In genomic region chr5:140383559-140383958, GRCm38 (mm10) we compare ENCODE assay signal across 8 mouse cellular contexts. TPM values are rescaled to one million over a fixed set of nuclear protein-coding genes. Genes with fewer than 3 reads are reported as not detected.
DNase-seq lines count a peak whose midpoint lies in the region; ATAC-seq lines count a peak whose summit lies in the region.

No protein-coding gene starts in this region.

- no peaks in the 10 kb centered on the region for H3K9me3 ChIP-seq in hindbrain, embryonic 10.5 days
- no peaks in the 10 kb centered on the region for H3K9me3 ChIP-seq in hindbrain, embryonic 16.5 days (ENCODE audit: control insufficient read depth, low read length)
- H3K9me3 ChIP-seq in kidney, embryonic 15.5 days (replicated peaks), result no peaks in the 10 kb centered on the region

- no peak overlapping the region for H3K4me2 ChIP-seq in hindbrain, embryonic 16.5 days (ENCODE audit: low read length)
- peak overlapping the region; percentile 18 for H3K4me2 ChIP-seq in kidney, embryonic 15.5 days

- peaks cover 42% of the 10 kb centered on the region for H3K4me1 ChIP-seq in hindbrain, embryonic 10.5 days (replicated peaks)
- H3K4me1 ChIP-seq in hindbrain, embryonic 16.5 days (ENCODE audit: control insufficient read depth, insufficient read depth, low read depth, low read length), result peaks cover 11% of the 10 kb centered on the region
- peaks cover 50% of the 10 kb centered on the region for H3K4me1 ChIP-seq in kidney, embryonic 15.5 days

- no peak for ATAC-seq in hindbrain, embryonic 16.5 days
- ATAC-seq in kidney, embryonic 15.5 days (replicated peaks; ENCODE audit: low FRiP score), result peak; percentile 87
- ATAC-seq in megakaryocyte, adult 5-6 weeks (ENCODE audit: poor library complexity, severe bottlenecking), result no peak

- peak overlapping the region; percentile 67 for H3K27ac ChIP-seq in hindbrain, embryonic 10.5 days
- no peak overlapping the region for H3K27ac ChIP-seq in hindbrain, embryonic 16.5 days (ENCODE audit: low read depth, low read length)
- H3K27ac ChIP-seq in kidney, embryonic 15.5 days, result peak overlapping the region; percentile 89

- H3K27me3 ChIP-seq in hindbrain, embryonic 10.5 days (ENCODE audit: insufficient read depth, poor library complexity, severe bottlenecking), result no peaks in the 10 kb centered on the region
- no peaks in the 10 kb centered on the region for H3K27me3 ChIP-seq in hindbrain, embryonic 16.5 days (replicated peaks; ENCODE audit: control insufficient read depth, insufficient read depth, low read length)
- H3K27me3 ChIP-seq in kidney, embryonic 15.5 days, result no peaks in the 10 kb centered on the region

- no peak overlapping the region; the same call in 1 of the 2 replicates for H3K4me3 ChIP-seq in hindbrain, embryonic 10.5 days
- H3K4me3 ChIP-seq in hindbrain, embryonic 16.5 days (ENCODE audit: low read length), result no peak overlapping the region
- H3K4me3 ChIP-seq in kidney, embryonic 15.5 days (replicated peaks), result no peak overlapping the region

- H3K36me3 ChIP-seq in hindbrain, embryonic 10.5 days, result no peaks in the 10 kb centered on the region; the same call in 1 of the 2 replicates
- H3K36me3 ChIP-seq in hindbrain, embryonic 16.5 days (ENCODE audit: control insufficient read depth, insufficient read depth, low read length), result no peaks in the 10 kb centered on the region
- no peaks in the 10 kb centered on the region for H3K36me3 ChIP-seq in kidney, embryonic 15.5 days

- DNase-seq in hindbrain, embryonic 10.5 days (ENCODE audit: low spot score), result peak; percentile 55
- DNase-seq in adipocyte (ENCODE audit: low spot score), result peak; percentile 41
- peak; percentile 36 for DNase-seq in lung, postnatal 25 days (ENCODE audit: low spot score)
- no peak for DNase-seq in ovary, postnatal 10 days (ENCODE audit: low spot score)
- DNase-seq in right cerebral cortex, adult 18-20 months, result no peak

- H3K9ac ChIP-seq in hindbrain, embryonic 16.5 days (ENCODE audit: low read depth, low read length), result no peak overlapping the region
- H3K9ac ChIP-seq in kidney, embryonic 15.5 days, result no peak overlapping the region

- WGBS in hindbrain, embryonic 10.5 days, result 5% methylated on average over 7 of the region's 7 CpGs
- WGBS in hindbrain, embryonic 16.5 days, result 20% methylated on average over 7 of the region's 7 CpGs
- WGBS in kidney, embryonic 15.5 days, result 11% methylated on average over 7 of the region's 7 CpGs

RNA-seq across cellular contexts. Expression of gene Snx8, which starts 5.5 kb away (rescaled TPM):
- polyA plus RNA-seq in hindbrain, embryonic 10.5 days (2016; fragmentation: Nextera tagmentation; extraction: Ambion mirVana), result 24.5 and 25.5 TPM in 2 replicates
- 42.4 and 43.7 TPM in 2 replicates for polyA plus RNA-seq in hindbrain, embryonic 16.5 days (2015; fragmentation: Nextera tagmentation; extraction: Ambion mirVana)
- polyA plus RNA-seq in kidney, embryonic 15.5 days (2015; fragmentation: Nextera tagmentation; extraction: Ambion mirVana), result 25.3 and 27.0 TPM in 2 replicates
- total RNA-seq in megakaryocyte, adult 5-6 weeks (2015), result 2.8 and 3.5 TPM in 2 replicates
- 8.1 and 8.3 TPM in 2 replicates for total RNA-seq in megakaryocyte, adult 5-6 weeks (2017)

RNA-seq across cellular contexts. Expression of gene Eif3b, which starts 35.6 kb away (rescaled TPM):
- 166 and 167 TPM in 2 replicates for polyA plus RNA-seq in hindbrain, embryonic 10.5 days (2016; fragmentation: Nextera tagmentation; extraction: Ambion mirVana)
- 65.9 and 77.6 TPM in 2 replicates for polyA plus RNA-seq in hindbrain, embryonic 16.5 days (2015; fragmentation: Nextera tagmentation; extraction: Ambion mirVana)
- 116 and 127 TPM in 2 replicates for polyA plus RNA-seq in kidney, embryonic 15.5 days (2015; fragmentation: Nextera tagmentation; extraction: Ambion mirVana)
- 82.3 and 108 TPM in 2 replicates for total RNA-seq in megakaryocyte, adult 5-6 weeks (2015)
- 43.2 and 74.9 TPM in 2 replicates for total RNA-seq in megakaryocyte, adult 5-6 weeks (2017)

RNA-seq across cellular contexts. Expression of gene Mrm2, which starts 51.9 kb away (rescaled TPM):
- 21.5 and 21.7 TPM in 2 replicates for polyA plus RNA-seq in hindbrain, embryonic 10.5 days (2016; fragmentation: Nextera tagmentation; extraction: Ambion mirVana)
- polyA plus RNA-seq in hindbrain, embryonic 16.5 days (2015; fragmentation: Nextera tagmentation; extraction: Ambion mirVana), result 22.5 and 23.3 TPM in 2 replicates
- polyA plus RNA-seq in kidney, embryonic 15.5 days (2015; fragmentation: Nextera tagmentation; extraction: Ambion mirVana), result 20.0 and 21.0 TPM in 2 replicates
- total RNA-seq in megakaryocyte, adult 5-6 weeks (2015), result 1.7 and 5.5 TPM in 2 replicates
- total RNA-seq in megakaryocyte, adult 5-6 weeks (2017), result 2.4 and 4.0 TPM in 2 replicates

Comparison
In these comparisons a context has a peak if more than half of its experiments do, and no peak if none do; other contexts are left out.
1. DNase-seq: peak in hindbrain, embryonic 10.5 days (single experiment), adipocyte (single experiment) and lung, postnatal 25 days (single experiment); none in ovary, postnatal 10 days (single experiment) and right cerebral cortex, adult 18-20 months (single experiment).